Mouse (Mus musculus) heart, adult 2 months (tissue): Measurements from ENCODE around the gene Nup107.

Source experiments
- CTCF ChIP-seq: fragments of 200-600 bp; IDR thresholded peaks from 2 replicates; pipeline ENCODE4 v1.8.1; 2022; ENCODE audit warnings: antibody characterized with exemption, mild to moderate bottlenecking, moderate library complexity
- EP300 ChIP-seq: fragments of 200-500 bp; IDR thresholded peaks from 2 replicates; pipeline ENCODE4 v1.6.1; 2011; ENCODE audit warnings: low read depth, low read length, control low read depth; ENCODE audit not compliant: insufficient read depth
- POLR2A ChIP-seq: fragments of 200-500 bp; IDR thresholded peaks from 2 replicates; pipeline ENCODE4 v1.6.1; 2011; ENCODE audit warnings: mild to moderate bottlenecking, low read depth, low read length, control low read depth; ENCODE audit not compliant: insufficient read depth

DNA sequence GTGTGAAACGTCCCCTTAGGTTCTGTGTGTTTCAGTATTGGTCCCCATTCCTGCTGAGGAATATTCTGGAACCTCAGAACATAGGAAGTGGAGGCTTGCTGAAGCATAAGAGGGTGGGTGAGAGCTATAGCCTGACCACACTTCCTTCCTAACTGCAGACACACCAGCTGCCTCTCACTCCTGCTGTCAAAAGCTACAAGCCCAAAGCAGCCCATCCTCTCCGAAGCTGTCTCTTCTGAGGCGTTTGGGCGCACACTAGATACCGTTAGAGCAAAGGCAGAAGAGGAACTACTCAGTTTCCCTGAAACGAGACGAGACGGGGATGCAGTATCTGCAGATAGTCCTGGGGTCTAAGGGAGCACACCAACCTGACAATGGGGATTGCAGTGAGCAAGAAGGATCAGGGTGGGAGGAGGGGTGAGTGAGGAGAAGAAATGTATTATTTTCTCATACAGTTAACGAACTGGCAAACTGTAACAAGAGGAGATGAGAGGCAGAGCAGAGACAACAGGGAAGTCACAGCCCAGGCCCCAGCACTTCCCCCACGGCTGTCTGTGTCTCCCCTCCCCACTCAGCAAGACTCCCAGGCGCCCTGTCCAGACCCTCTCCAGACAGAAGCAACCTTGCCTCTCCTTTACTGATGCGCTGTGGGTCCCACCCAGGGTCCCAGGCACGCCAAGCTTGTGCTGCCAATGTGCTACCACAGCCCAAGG is 37.3 kb downstream of the Nup107 start:
- no peak for TF ChIP-seq POLR2A
- no peak for TF ChIP-seq CTCF
- no peak for TF ChIP-seq EP300
